Mouse (Mus musculus) intestine, embryonic 16.5 days (tissue): ENCODE measurements at regions not wholly inside any gene's neighbourhood (a gene's known extent, or its start where the extent isn't known, plus 50 kb on each side); places are given as distances from the start of the nearest gene placed in this dataset.

Experiments
- ATAC-seq: fragments of 200-750 bp; cut with Nextera tagmentation; 2 replicates; pipeline ENCODE4 v1.8.0; 2017; ENCODE audit warnings: moderate TSS enrichment, moderate library complexity
- H3K27ac ChIP-seq: fragments of 300-500 bp; sonication (generic); 2 replicates; pipeline ENCODE4 v1.5.1; 2014; ENCODE audit warnings: mild to moderate bottlenecking, low read length
- H3K27me3 ChIP-seq: fragments of 300-500 bp; sonication (generic); replicated peaks from 2 replicates; pipeline ENCODE4 v1.6.1; 2014; ENCODE audit warnings: low read length, control low read depth, mixed read lengths; ENCODE audit not compliant: control insufficient read depth, insufficient read depth
- H3K36me3 ChIP-seq: fragments of 300-500 bp; sonication (generic); 2 replicates; pipeline ENCODE4 v1.6.1; 2014; ENCODE audit warnings: low read length, control low read depth; ENCODE audit not compliant: control insufficient read depth, insufficient read depth
- H3K4me1 ChIP-seq: fragments of 300-500 bp; sonication (generic); 2 replicates; pipeline ENCODE4 v1.6.1; 2014; ENCODE audit warnings: low read length, control low read depth, mixed read lengths; ENCODE audit not compliant: control insufficient read depth, insufficient read depth
- H3K4me2 ChIP-seq: fragments of 300-500 bp; sonication (generic); 2 replicates; pipeline ENCODE4 v1.6.1; 2014; ENCODE audit warnings: low read depth, low read length, control low read depth
- H3K4me3 ChIP-seq: fragments of 300-500 bp; sonication (generic); 2 replicates; pipeline ENCODE4 v1.5.1; 2014; ENCODE audit warnings: mild to moderate bottlenecking, low read length
- H3K9ac ChIP-seq: fragments of 300-500 bp; sonication (generic); 2 replicates; pipeline ENCODE4 v1.6.1; 2014; ENCODE audit warnings: low read depth, low read length
- H3K9me3 ChIP-seq: fragments of 300-500 bp; sonication (generic); 2 replicates; pipeline ENCODE4 v1.6.1; 2016; ENCODE audit warnings: low read length, control low read depth; ENCODE audit not compliant: control insufficient read depth
- WGBS: fragments of 180-500 bp; shearing (Covaris S2); extraction: QIAGEN DNeasy Blood & Tissue Kit; methylation state at CpG from one replicate; pipeline ENCODE4 v1.1.7; 2014; 5-methylcytosine and 5-hydroxymethylcytosine counted together

GRCm38 (mm10) chr12:10035479-10035878, 334.3 kb upstream of the Nt5c1b start:
- Histone ChIP-seq H3K27ac (no peak overlapping the region), H3K27me3 (no peaks in the 10 kb centered on the region), H3K9ac (no peak overlapping the region), H3K4me3 (no peak overlapping the region), H3K4me1 (no peaks in the 10 kb centered on the region), H3K36me3 (no peaks in the 10 kb centered on the region), H3K4me2 (no peak overlapping the region), H3K9me3 (no peaks in the 10 kb centered on the region)
- ATAC-seq, result no peak
- 50% methylated on average over 8 of the region's 8 CpGs for WGBS

- H3K27ac ChIP-seq, result no peak overlapping the region
- no peaks in the 10 kb centered on the region for H3K27me3 ChIP-seq
- H3K4me3 ChIP-seq, result no peak overlapping the region
- no peak overlapping the region for H3K9ac ChIP-seq
- ATAC-seq, result no peak
- no peaks in the 10 kb centered on the region for H3K9me3 ChIP-seq
- H3K36me3 ChIP-seq, result no peaks in the 10 kb centered on the region
- H3K4me2 ChIP-seq, result no peak overlapping the region
- WGBS, result 41% methylated on average over 1 of the region's 1 CpGs
- H3K4me1 ChIP-seq, result no peaks in the 10 kb centered on the region
Measured at GRCm38 (mm10) chr12:10062006-10062514, 307.7 kb upstream of the Nt5c1b start.

- WGBS, result 44% methylated on average over 5 of the region's 5 CpGs
- no peak for ATAC-seq
- H3K9me3 ChIP-seq, result no peaks in the 10 kb centered on the region
- H3K4me3 ChIP-seq, result no peak overlapping the region
- H3K4me2 ChIP-seq, result no peak overlapping the region
- H3K4me1 ChIP-seq, result peaks cover 3% of the 10 kb centered on the region; the same call in 1 of the 2 replicates
- no peak overlapping the region for H3K9ac ChIP-seq
- no peaks in the 10 kb centered on the region for H3K36me3 ChIP-seq
- no peaks in the 10 kb centered on the region for H3K27me3 ChIP-seq
- H3K27ac ChIP-seq, result peak overlapping the region; percentile 43; the same call in 1 of the 2 replicates
Measured at GRCm38 (mm10) chr12:10078341-10078740, 291.4 kb upstream of the Nt5c1b start.

GRCm38 (mm10) chr12:10079482-10079881, 290.3 kb upstream of the Nt5c1b start:
- no peak for ATAC-seq
- Histone ChIP-seq H3K9ac (no peak overlapping the region), H3K4me2 (no peak overlapping the region), H3K27me3 (no peaks in the 10 kb centered on the region), H3K4me1 (peaks cover 3% of the 10 kb centered on the region; the same call in 1 of the 2 replicates), H3K36me3 (no peaks in the 10 kb centered on the region), H3K27ac (peak overlapping the region; percentile 41; the same call in 1 of the 2 replicates), H3K4me3 (no peak overlapping the region), H3K9me3 (no peaks in the 10 kb centered on the region)
- WGBS, result 54% methylated on average over 9 of the region's 9 CpGs

GRCm38 (mm10) chr12:10112874-10113453, 256.8 kb upstream of the Nt5c1b start:
- H3K4me2 ChIP-seq, result no peak overlapping the region
- no peaks in the 10 kb centered on the region for H3K27me3 ChIP-seq
- no peak overlapping the region for H3K9ac ChIP-seq
- no peak for ATAC-seq
- no peaks in the 10 kb centered on the region for H3K9me3 ChIP-seq
- no peak overlapping the region for H3K4me3 ChIP-seq
- no peaks in the 10 kb centered on the region for H3K4me1 ChIP-seq
- WGBS, result 62% methylated on average over 1 of the region's 1 CpGs
- no peak overlapping the region for H3K27ac ChIP-seq
- no peaks in the 10 kb centered on the region for H3K36me3 ChIP-seq

- WGBS, result 53% methylated on average over 2 of the region's 2 CpGs
- no peak overlapping the region for H3K4me3 ChIP-seq
- no peak for ATAC-seq
- no peaks in the 10 kb centered on the region for H3K4me1 ChIP-seq
- H3K27ac ChIP-seq, result no peak overlapping the region
- H3K4me2 ChIP-seq, result no peak overlapping the region
- H3K27me3 ChIP-seq, result 0 out of 2 replicates have a peak, but pooled peaks cover 2% of the 10 kb centered on the region
- H3K9ac ChIP-seq, result no peak overlapping the region
- no peaks in the 10 kb centered on the region for H3K36me3 ChIP-seq
- no peaks in the 10 kb centered on the region for H3K9me3 ChIP-seq
Measured at GRCm38 (mm10) chr12:10122102-10122501, 247.7 kb upstream of the Nt5c1b start.

GRCm38 (mm10) chr12:10127995-10128573, 241.7 kb upstream of the Nt5c1b start:
- no peaks in the 10 kb centered on the region for H3K4me1 ChIP-seq
- no peak overlapping the region for H3K27ac ChIP-seq
- no peak overlapping the region for H3K9ac ChIP-seq
- H3K4me2 ChIP-seq, result no peak overlapping the region
- no peaks in the 10 kb centered on the region for H3K36me3 ChIP-seq
- H3K4me3 ChIP-seq, result no peak overlapping the region
- ATAC-seq, result peak; percentile 98
- H3K27me3 ChIP-seq, result no peaks in the 10 kb centered on the region
- WGBS, result 35% methylated on average over 3 of the region's 3 CpGs
- H3K9me3 ChIP-seq, result no peaks in the 10 kb centered on the region

GRCm38 (mm10) chr12:10134141-10134540, 235.6 kb upstream of the Nt5c1b start:
- H3K36me3 ChIP-seq, result no peaks in the 10 kb centered on the region
- ATAC-seq, result no peak
- no peak overlapping the region for H3K27ac ChIP-seq
- H3K27me3 ChIP-seq, result no peaks in the 10 kb centered on the region
- H3K4me3 ChIP-seq, result no peak overlapping the region
- H3K9ac ChIP-seq, result no peak overlapping the region
- no peak overlapping the region for H3K4me2 ChIP-seq
- 22% methylated on average over 3 of the region's 3 CpGs for WGBS
- H3K9me3 ChIP-seq, result no peaks in the 10 kb centered on the region
- no peaks in the 10 kb centered on the region for H3K4me1 ChIP-seq

- no peak for ATAC-seq
- H3K36me3 ChIP-seq, result no peaks in the 10 kb centered on the region
- no peaks in the 10 kb centered on the region for H3K9me3 ChIP-seq
- no peaks in the 10 kb centered on the region for H3K27me3 ChIP-seq
- H3K9ac ChIP-seq, result no peak overlapping the region
- H3K4me1 ChIP-seq, result no peaks in the 10 kb centered on the region
- H3K27ac ChIP-seq, result no peak overlapping the region
- WGBS, result 28% methylated on average over 2 of the region's 2 CpGs
- H3K4me2 ChIP-seq, result no peak overlapping the region
- no peak overlapping the region for H3K4me3 ChIP-seq
Measured at GRCm38 (mm10) chr12:10135915-10136314, 233.9 kb upstream of the Nt5c1b start.
